Mouse (Mus musculus) C2C12 (cell line): ENCODE measurements at regions not wholly inside any gene's neighbourhood (a gene's known extent, or its start where the extent isn't known, plus 50 kb on each side); places are given as distances from the start of the nearest gene placed in this dataset.

Experiments used
- CTCF ChIP-seq: IDR thresholded peaks from one replicate; pipeline ENCODE4 v1.5.1; 2011; ENCODE audit not compliant: control insufficient read depth, insufficient read depth, insufficient read length
- MAX ChIP-seq: IDR thresholded peaks from one replicate; pipeline ENCODE4 v1.6.1; 2011; ENCODE audit warnings: mild to moderate bottlenecking, control low read depth
- MYOG ChIP-seq: IDR thresholded peaks from one replicate; pipeline ENCODE4 v1.6.1; 2011; ENCODE audit not compliant: control insufficient read depth, insufficient read length; ENCODE audit errors: extremely low read depth
- USF1 ChIP-seq: IDR thresholded peaks from one replicate; pipeline ENCODE4 v1.6.1; 2011; ENCODE audit warnings: low read depth, mild to moderate bottlenecking, control low read depth, moderate library complexity

DNA sequence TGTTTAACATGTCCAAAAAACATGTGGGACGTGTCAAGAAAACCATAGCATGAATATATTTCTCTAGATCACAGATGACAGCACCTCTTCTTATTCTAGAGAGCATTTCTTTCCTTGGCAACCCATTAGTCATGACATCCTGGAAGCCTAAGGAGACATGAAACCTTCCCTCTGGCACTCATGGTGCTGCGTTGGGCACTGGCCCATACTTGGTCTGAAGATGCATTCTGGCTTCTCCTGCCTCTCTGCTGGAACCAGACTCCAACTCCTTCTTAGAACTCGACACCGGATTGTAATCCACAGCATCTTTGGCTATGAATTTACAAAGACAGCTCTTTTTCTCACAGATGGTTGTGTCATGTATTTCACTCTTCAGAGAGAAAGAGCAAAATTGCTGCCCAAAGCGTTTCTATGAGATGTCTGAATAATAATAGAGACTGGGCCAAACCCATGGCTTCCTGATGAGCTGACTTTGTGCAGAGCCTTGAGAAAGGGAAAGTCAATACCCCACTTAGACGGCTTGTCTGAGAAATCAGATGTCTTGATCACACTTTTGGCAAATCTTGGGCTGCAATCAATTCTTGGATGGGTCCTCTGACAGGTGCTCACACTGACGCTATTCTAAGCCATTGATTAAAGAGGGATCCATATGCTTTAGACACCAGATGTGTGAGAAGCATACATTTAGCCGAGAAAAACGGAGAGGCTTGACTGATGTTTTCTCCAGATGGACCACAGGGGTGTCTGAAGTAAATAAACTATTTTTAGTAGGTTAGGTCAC lies 195.4 kb downstream of the Usp46 start:
- TF ChIP-seq CTCF (no peak), MAX (no peak), USF1 (no peak), MYOG (no peak)
